Mouse (Mus musculus): ENCODE results near the gene Ddx5.

- TF ChIP-seq EP300 (IDR thresholded peaks at IDR 0.05; ENCODE audit: insufficient read depth, low read depth, low read length) (no peak), POLR2A (IDR thresholded peaks at IDR 0.05; ENCODE audit: insufficient read depth, low read depth, low read length) (no peak)
These were observed 27.3 kb upstream of the Ddx5 start for GRCm38 (mm10) chr11:106816316-106816715.
